Mouse (Mus musculus): Measurements from ENCODE around the gene Aaas.

DNA sequence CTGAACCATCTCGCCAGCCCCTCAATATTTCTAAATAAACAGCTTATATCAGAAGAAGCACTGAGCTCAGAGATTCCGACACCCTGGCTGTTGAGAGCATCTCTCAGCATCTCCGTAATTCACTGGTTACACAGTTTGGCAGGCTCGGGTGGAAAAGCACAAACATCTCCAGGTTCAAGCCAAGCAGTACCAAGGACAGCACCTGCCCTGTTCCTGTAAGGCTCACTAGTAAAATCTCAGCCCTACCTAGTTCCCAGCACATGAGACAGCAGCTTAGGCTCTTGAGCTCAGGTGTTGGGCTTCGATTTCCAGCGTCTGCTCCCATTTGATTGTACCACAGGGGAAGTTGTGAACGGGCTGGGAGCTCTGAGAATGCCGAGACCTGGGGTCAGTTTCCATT, 15.3 kb downstream of the Aaas start:
- no peak for TF ChIP-seq EP300 (IDR thresholded peaks at IDR 0.05; ENCODE audit: insufficient read depth, low read depth, low read length)
- no peak for TF ChIP-seq CTCF (IDR thresholded peaks at IDR 0.05)
